Mouse (Mus musculus) induced T-regulatory cell, adult 2 months (primary cell): ENCODE results near the gene P2rx2.

Experiments
- DNase-seq: peaks from one replicate; pipeline ENCODE4 v3.0.0-alpha.2; 2012; ENCODE audit warnings: low read depth

The P2rx2 gene

GRCm38 (mm10) chr5:110330508-110330907 is 12.5 kb downstream of the P2rx2 start:
- DNase-seq = no peak

- no peak for DNase-seq
Measured at GRCm38 (mm10) chr5:110313127-110313526, 29.9 kb downstream of the P2rx2 start.

GRCm38 (mm10) chr5:110308861-110309260 is 34.2 kb downstream of the P2rx2 start:
- DNase-seq = no peak

- DNase-seq = peak; percentile 16
Measured at GRCm38 (mm10) chr5:110300591-110300990, 42.4 kb downstream of the P2rx2 start.

- no peak for DNase-seq
Measured at GRCm38 (mm10) chr5:110296637-110297036, 46.4 kb downstream of the P2rx2 start.

- DNase-seq = no peak
Measured at GRCm38 (mm10) chr5:110291649-110292048, 51.4 kb downstream of the P2rx2 start.
